Mouse (Mus musculus) fat pad, adult 2 months (tissue): Measurements from ENCODE around the gene Lgals3.

Source experiments
- DNase-seq: peaks from one replicate; pipeline ENCODE4 v3.0.0-alpha.2; 2011; ENCODE audit warnings: low read depth, low spot score; ENCODE audit errors: extremely low read depth

The Lgals3 gene

DNA sequence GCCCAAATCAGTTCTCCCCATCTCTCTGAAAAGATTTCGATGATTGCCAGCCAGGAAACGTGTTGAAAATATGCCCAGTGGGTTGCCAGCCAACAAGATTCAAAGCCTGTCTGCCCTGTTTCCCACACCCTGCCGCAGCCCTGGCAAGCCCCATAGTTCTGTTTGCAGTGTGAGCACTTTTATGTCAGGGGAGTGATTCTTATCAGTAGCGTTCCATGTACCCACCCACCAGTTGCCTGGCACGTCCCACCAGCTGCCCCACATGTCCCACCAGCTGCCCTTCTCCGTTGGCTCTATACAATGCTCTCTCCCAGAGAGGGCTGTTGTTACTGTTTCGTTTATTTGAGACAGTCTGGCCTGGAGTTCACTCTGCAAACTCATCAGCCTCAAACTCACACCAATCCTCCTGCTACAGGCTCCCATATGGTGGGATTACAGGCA lies 650 bp upstream of the Lgals3 start:
- DNase-seq = no peak

- no peak for DNase-seq
Measured at GRCm38 (mm10) chr14:47369741-47370140, 2.2 kb downstream of the Lgals3 start.

GRCm38 (mm10) chr14:47370790-47371189 lies 3.2 kb downstream of the Lgals3 start:
- DNase-seq = peak; percentile 77

DNA sequence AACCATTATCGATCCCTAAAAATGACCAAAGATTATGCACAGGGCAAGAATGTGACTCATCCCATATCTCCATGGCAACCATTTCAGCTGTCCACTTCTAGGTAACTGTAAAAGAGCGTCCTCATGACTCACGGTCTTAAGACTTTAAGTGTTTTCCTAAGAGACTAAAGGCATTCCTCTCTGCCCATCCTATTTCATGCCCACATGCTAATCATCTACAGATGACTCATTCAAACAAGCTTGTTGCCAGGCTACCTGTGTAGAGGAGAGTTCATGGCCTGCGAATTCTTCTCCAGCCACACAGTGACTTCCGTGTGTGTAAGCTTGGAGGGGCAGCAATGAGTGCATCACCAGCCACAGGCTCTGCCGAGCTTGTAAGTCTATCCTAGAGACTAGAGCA lies 4.1 kb downstream of the Lgals3 start:
- DNase-seq = peak; percentile 64

DNA sequence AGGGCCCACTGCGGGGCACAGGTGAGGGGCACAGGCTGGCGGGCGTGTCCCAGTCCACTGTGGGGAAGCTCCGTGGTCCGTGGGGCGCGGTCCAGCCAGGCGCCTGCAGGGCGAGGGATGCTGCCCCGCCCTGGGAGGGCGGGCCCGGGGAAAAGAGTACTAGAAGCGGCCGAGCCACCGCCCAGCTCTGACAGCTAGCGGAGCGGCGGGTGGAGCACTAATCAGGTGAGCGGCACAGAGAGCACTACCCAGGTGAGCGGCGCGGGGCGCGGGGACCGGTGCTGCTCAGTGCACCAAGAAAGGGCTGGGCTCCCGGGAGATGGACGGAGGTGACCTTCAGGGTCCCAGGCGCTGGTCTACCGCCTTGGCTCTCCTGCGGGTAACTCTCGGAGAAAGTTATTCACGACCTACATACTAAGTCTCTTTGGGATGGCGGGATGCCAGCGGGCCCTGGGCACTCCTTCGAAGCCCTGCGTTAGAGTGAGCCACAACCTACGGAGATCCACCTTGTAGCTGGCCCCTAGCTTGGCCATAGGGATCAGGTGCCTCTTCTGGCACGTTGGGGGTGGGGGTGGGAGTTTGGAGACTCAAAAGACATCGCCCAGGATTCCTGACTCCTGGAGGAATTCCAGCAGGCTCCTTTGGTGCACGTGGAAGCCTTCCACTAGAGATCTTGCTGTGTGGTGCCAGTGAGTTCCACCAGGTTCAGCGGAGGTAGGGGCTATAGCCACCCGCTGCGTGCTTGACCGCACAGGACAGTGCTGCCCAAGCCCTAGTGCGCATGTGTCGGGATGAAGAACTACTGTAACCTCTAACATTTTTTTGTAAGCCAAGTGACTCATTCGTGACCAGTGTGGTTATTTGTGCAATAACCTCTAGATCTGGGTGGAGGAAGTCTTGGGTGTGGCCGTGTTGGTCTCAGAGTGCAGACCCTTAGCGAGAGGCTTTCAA lies 6.5 kb downstream of the Lgals3 start:
- no peak for DNase-seq

- DNase-seq = no peak
Measured at GRCm38 (mm10) chr14:47376526-47376925, 9.0 kb downstream of the Lgals3 start.

DNA sequence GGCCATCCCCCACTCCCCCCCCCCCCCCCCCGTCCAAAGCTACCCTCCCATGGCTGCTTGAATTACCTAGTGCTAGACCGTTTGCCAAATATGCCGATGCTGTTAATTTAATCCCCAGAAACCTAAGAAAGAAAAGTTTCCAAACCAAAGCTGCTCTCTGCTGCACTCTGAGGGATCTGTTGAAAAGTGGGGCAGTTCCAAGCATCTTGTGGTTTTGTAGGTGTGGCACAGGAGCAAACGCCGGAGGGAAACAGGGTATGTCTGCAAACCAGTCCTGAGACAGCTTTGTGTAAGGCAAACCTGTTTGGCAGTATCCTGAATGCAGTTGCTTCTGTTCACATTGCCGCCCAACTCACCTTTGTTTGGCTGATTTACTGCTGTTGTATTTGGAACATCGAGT lies 10.8 kb downstream of the Lgals3 start:
- no peak for DNase-seq

DNA sequence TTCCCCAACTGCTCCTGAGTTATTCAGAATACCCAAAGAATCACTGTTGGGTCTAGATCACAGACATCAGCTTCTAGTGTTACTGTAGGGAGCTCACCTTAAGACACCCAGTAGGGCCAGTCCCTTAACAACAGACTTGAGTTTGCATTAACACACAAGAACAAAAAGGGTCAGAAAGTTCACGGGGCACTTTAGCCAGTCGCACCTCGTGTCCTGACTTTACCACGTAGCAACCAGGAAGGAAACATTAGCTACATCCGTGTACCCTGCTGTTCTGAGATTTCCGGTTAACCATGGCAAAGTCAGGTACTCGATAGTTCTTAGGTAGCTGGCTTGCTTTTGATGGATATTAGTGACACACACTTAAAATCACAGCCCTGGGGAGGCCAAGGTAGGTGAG lies 16.4 kb downstream of the Lgals3 start:
- no peak for DNase-seq

- no peak for DNase-seq
Measured at GRCm38 (mm10) chr14:47384653-47385052, 17.1 kb downstream of the Lgals3 start.

DNA sequence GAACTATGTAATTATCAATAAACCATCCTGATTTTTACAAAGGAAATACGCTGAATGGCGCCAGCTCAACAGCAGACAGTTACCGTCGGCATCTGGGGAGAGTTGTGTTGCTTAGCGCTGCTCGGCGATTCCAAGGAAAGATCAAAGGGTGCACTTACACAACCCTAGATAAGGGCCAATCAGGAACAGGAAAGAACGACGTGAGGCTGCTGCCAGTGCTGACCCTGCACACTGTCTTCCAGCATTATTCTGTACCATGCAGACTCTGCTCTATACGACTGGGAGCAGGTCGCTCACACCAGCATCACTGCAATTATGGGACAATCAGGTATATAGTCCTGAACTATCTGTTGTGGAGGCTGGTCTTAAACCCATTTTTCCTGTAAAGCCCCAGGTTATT lies 18.6 kb downstream of the Lgals3 start:
- DNase-seq = no peak

DNA sequence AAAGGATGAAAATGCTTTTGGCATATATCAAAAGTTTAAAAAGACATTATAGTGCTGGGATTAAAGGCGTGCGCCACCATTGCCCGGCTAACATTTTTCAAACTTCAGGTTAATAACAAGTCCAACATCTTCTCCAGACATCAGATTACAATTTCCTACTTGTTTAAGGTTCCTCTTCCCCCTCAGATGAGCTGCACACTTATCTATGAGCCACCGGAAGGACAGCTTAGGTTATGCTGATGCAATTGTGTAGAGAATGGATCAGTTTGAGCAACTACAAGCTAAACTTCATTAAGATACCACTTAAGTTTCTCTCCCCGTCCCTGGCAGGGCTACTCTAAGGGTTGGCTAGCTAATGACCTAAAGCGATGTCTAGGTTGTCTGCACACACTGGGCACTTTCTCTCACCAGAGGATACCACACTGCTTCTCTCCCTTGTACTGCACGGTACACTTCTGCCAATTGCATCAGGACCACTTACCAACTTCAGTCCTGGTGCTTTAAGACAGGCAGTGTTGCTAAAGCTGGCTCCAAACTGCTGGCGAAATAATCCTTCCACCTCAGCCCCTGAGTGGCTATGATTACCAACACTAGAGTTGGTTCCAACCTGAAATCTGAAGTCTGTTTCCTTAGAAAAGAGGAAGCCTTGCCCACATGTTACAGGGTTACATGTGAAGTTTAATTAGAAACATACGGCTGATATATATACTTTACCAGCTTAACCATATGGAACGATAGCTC lies 26.0 kb downstream of the Lgals3 start:
- DNase-seq = no peak

GRCm38 (mm10) chr14:47395007-47395406 lies 27.5 kb downstream of the Lgals3 start:
- no peak for DNase-seq

GRCm38 (mm10) chr14:47395462-47396026 lies 28.0 kb downstream of the Lgals3 start:
- no peak for DNase-seq

- DNase-seq = no peak
Measured at GRCm38 (mm10) chr14:47396165-47396652, 28.7 kb downstream of the Lgals3 start.

- DNase-seq = no peak
Measured at GRCm38 (mm10) chr14:47402735-47403134, 35.2 kb downstream of the Lgals3 start.

DNA sequence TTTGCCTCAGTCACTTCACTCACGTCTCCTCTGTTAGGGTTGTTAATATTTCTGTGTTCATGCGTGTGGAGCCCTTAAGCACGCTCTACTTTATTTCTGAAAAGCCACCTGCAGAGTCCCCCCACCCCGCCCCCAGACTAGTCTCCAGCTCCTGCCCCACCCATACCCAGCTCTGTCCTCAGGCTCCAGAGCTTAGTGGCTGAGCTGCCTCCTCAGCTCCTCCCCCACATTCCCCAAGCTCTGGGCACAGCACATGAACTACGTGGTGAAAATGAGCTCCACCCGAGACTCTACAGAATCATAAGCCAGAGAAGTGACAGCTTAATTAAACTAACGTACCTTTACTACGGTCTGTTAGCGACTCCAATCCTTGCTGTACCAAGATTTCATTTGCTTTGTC lies 38.4 kb downstream of the Lgals3 start:
- DNase-seq = no peak

- DNase-seq = no peak
Measured at GRCm38 (mm10) chr14:47417346-47417745, 49.8 kb downstream of the Lgals3 start.

DNA sequence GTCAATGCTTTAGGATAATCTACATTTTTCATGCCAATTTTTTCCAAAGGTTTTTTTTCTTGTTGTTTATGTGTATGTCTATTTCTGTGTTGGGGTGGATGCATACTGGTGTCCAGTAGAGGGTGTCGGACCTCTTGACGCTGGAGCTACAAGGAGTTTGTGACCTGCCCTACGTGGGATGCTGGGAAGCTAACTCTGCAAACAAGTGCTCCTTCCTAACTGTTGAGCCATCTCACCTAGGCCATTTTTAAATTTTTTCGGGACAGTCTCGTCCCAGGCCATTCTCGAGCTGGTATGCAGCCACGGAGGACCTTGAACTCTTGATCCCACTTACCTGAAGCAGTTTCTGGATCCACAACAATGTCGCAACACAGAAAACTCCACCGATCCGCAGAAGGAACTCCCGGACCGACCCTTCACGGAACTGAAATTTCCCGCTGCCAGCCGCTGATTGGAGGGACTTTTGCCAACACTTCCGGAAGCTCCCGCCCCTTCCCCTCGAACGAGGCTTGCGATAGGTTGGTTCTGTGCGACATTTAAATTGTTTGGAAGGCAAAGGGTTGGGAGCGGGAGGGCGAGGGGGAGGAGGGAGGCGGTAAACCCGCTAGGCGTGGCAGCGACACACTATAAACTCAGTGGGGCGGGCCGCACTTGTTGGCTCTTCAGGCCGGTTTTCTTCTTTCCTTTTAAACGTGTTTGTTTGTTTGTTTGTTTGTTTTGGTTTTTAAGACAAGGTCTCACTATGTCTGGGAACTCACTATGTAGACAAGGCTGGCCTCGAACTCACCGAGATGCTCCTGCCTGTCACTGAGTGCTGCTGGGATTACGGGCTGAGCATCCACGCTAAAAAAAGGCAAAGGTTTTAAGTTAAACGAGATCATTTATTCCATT lies 50.5 kb downstream of the Lgals3 start, which contains the start of gene Dlgap5:
Gene Dlgap5, minus strand, starts transcription at position 633 of the 891 bp plus-strand sequence.
- peak; percentile 47 for DNase-seq

DNA sequence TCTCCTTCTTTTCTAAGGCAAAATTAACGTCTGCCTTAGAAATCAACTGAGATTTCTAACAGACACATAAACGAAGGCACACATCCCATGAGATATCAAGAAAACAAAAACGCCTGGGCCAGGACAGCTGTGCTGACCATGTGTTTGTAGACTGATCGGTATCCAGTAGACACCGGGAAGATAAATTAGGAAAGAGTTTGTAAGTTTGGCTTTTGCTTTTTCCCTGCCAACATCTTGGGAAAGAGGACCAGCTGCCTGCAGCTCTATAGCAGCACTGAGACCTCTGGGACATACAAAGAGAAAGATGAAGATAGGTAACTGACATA lies 51.1 kb downstream of the Lgals3 start:
- DNase-seq = no peak

GRCm38 (mm10) chr14:47419034-47419625 lies 51.6 kb downstream of the Lgals3 start:
- DNase-seq = no peak
